Mouse (Mus musculus) testis, adult 2 months (tissue): ENCODE data around the gene Ntn1. TPM values are rescaled to one million over a fixed set of nuclear protein-coding genes. Genes with fewer than 3 reads are reported as not detected.
A peak's percentile ranks its signal among the peaks of the same experiment; 100 is the strongest.

ENCODE experiments used
- H3K27ac ChIP-seq: fragments of 200-500 bp; 2 replicates; pipeline ENCODE4 v1.5.1; 2012; ENCODE audit warnings: low read depth, low read length; ENCODE audit not compliant: control insufficient read depth, insufficient read depth
- H3K27me3 ChIP-seq: fragments of 200-500 bp; 2 replicates; pipeline ENCODE4 v1.6.1; 2012; ENCODE audit warnings: mild to moderate bottlenecking, low read length, moderate library complexity; ENCODE audit not compliant: control insufficient read depth, insufficient read depth
- H3K36me3 ChIP-seq: fragments of 200-500 bp; 2 replicates; pipeline ENCODE4 v1.6.1; 2012; ENCODE audit warnings: mild to moderate bottlenecking, low read length; ENCODE audit not compliant: control insufficient read depth, insufficient read depth
- H3K4me1 ChIP-seq: fragments of 200-500 bp; 2 replicates; pipeline ENCODE4 v1.6.1; 2012; ENCODE audit warnings: low read length; ENCODE audit not compliant: control insufficient read depth, insufficient read depth
- H3K4me3 ChIP-seq: fragments of 200-500 bp; 2 replicates; pipeline ENCODE4 v1.5.1; 2012; ENCODE audit warnings: low read depth, mild to moderate bottlenecking, low read length, moderate library complexity, mixed read lengths; ENCODE audit not compliant: control insufficient read depth
- CTCF ChIP-seq: fragments of 200-500 bp; IDR thresholded peaks from 2 replicates; pipeline ENCODE4 v1.5.1; 2012; ENCODE audit warnings: low read depth, mild to moderate bottlenecking, inconsistent platforms, low read length, moderate library complexity; ENCODE audit not compliant: control insufficient read depth, insufficient read depth, insufficient replicate concordance
- POLR2A ChIP-seq: fragments of 200-500 bp; IDR thresholded peaks from 2 replicates; pipeline ENCODE4 v1.6.1; 2012; ENCODE audit warnings: low read depth, mild to moderate bottlenecking, inconsistent platforms, low read length, moderate library complexity; ENCODE audit not compliant: control insufficient read depth
- polyA plus RNA-seq: library from polyadenylated mRNA; depleted of rRNA; stranded (reverse); fragments of >200 nt; gene quantifications from 2 replicates; pipeline ENCODE4 v1.2.3, GENCODE M21; 2012

The Ntn1 gene
- polyA plus RNA-seq, 1 experiment: 1.6 TPM

- Histone ChIP-seq H3K4me1 (peaks cover 25% of the 10 kb centered on the region), H3K4me3 (peak overlapping the region; percentile 44), H3K27ac (peak overlapping the region; percentile 5; the same call in 1 of the 2 replicates), H3K27me3 (peaks cover 2% of the 10 kb centered on the region; the same call in 1 of the 2 replicates), H3K36me3 (no peaks in the 10 kb centered on the region)
- TF ChIP-seq POLR2A (no peak), CTCF (no peak)
These were observed 13.2 kb downstream of the Ntn1 start for GRCm38 (mm10) chr11:68387441-68387760.

GRCm38 (mm10) chr11:68386589-68387440 lies 13.8 kb downstream of the Ntn1 start:
- H3K27me3 ChIP-seq: peaks cover 2% of the 10 kb centered on the region; the same call in 1 of the 2 replicates

GRCm38 (mm10) chr11:68385921-68386588 lies 14.6 kb downstream of the Ntn1 start:
- Histone ChIP-seq H3K36me3 (no peaks in the 10 kb centered on the region), H3K4me1 (peaks cover 25% of the 10 kb centered on the region), H3K4me3 (peak overlapping the region; percentile 38), H3K27me3 (peaks cover 2% of the 10 kb centered on the region; the same call in 1 of the 2 replicates), H3K27ac (no peak overlapping the region)
- TF ChIP-seq CTCF (no peak), POLR2A (no peak)

More at GRCm38 (mm10) chr11:68386589-68387440, 13.8 kb downstream of the Ntn1 start:
- Histone ChIP-seq H3K4me3 (peak overlapping the region; percentile 44), H3K27ac (peak overlapping the region; percentile 5; the same call in 1 of the 2 replicates), H3K4me1 (peaks cover 25% of the 10 kb centered on the region), H3K36me3 (no peaks in the 10 kb centered on the region)
- TF ChIP-seq CTCF (no peak), POLR2A (no peak)

- Histone ChIP-seq H3K27ac (no peak overlapping the region), H3K4me1 (peaks cover 25% of the 10 kb centered on the region), H3K27me3 (peaks cover 2% of the 10 kb centered on the region; the same call in 1 of the 2 replicates), H3K36me3 (no peaks in the 10 kb centered on the region), H3K4me3 (peak overlapping the region; percentile 38)
- TF ChIP-seq CTCF (no peak), POLR2A (no peak)
These were observed 15.4 kb downstream of the Ntn1 start for GRCm38 (mm10) chr11:68385021-68385821.

GRCm38 (mm10) chr11:68384592-68385020 lies 16.0 kb downstream of the Ntn1 start:
- no peak for TF ChIP-seq CTCF
- TF ChIP-seq POLR2A: no peak
- Histone ChIP-seq H3K27me3 (peaks cover 2% of the 10 kb centered on the region; the same call in 1 of the 2 replicates), H3K4me3 (peak overlapping the region; percentile 38), H3K4me1 (peaks cover 25% of the 10 kb centered on the region), H3K27ac (no peak overlapping the region), H3K36me3 (no peaks in the 10 kb centered on the region)

- TF ChIP-seq CTCF: no peak
- TF ChIP-seq POLR2A: no peak
- Histone ChIP-seq H3K4me3 (no peak overlapping the region), H3K4me1 (peaks cover 25% of the 10 kb centered on the region), H3K36me3 (no peaks in the 10 kb centered on the region), H3K27ac (no peak overlapping the region), H3K27me3 (peaks cover 2% of the 10 kb centered on the region; the same call in 1 of the 2 replicates)
These were observed 16.5 kb downstream of the Ntn1 start for GRCm38 (mm10) chr11:68384131-68384530.
